Mouse (Mus musculus): ENCODE results near the gene Ccdc124.

DNA sequence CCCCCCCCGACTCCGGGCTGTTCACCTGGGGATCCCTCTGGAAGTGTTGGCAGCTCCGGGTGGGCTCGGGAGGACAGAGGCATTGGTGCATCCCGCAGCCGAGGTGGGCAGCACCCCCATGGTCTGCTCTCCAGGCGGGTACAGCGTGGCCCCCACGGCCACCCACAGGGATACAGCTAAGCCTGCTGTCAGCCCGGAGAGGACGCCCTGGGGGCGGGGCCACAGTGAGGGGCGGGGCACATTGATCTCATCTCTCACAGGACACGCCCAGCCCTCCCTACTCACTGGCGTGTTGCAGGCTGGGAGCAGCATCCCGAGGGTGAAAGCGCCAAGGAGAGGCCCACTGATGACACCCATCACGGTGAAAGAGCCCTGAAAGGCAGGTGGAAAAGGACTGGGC is 13.9 kb upstream of the Ccdc124 start:
- TF ChIP-seq CTCF (IDR thresholded peaks at IDR 0.05; ENCODE audit: low read depth, low read length) (no peak), POLR2A (IDR thresholded peaks at IDR 0.05; ENCODE audit: extremely low read depth, insufficient read depth, low read length) (no peak)

Measured in liver, adult 2 months (tissue).